13 mouse cellular contexts compared by ENCODE assay signal in genomic region chr14:60752892-60753800, GRCm38 (mm10). TPM values are rescaled to one million over a fixed set of nuclear protein-coding genes. Genes with fewer than 3 reads are reported as not detected.
DNase-seq lines count a peak whose midpoint lies in the region; ATAC-seq and TF ChIP-seq lines count a peak whose summit lies in the region.
"Had no signal": no experiment of that assay in that cellular context is flagged by ENCODE, and none has a peak within 500 bp of the region (broad histone marks: within the 10 kb centered on the region; RNA-seq: fewer than 3 reads in every experiment).

No protein-coding gene starts in this region.

- 75% methylated on average over 14 of the region's 14 CpGs for WGBS in lung, postnatal 0 days
- WGBS in lung, adult 2 months, result 81% methylated on average over 14 of the region's 14 CpGs
- WGBS in hindbrain, embryonic 14.5 days, result 54% methylated on average over 14 of the region's 14 CpGs

- no peak for TF ChIP-seq CTCF in lung, postnatal 0 days (IDR thresholded peaks at IDR 0.05)
- no peak for TF ChIP-seq CTCF in lung, adult 2 months (IDR thresholded peaks at IDR 0.05; ENCODE audit: insufficient read depth, low read length)

- no peaks in the 10 kb centered on the region for H3K27me3 ChIP-seq in lung, postnatal 0 days (replicated peaks; ENCODE audit: insufficient read depth, low read length)
- no peaks in the 10 kb centered on the region for H3K27me3 ChIP-seq in hindbrain, embryonic 14.5 days (ENCODE audit: control insufficient read depth, insufficient read depth, low read length)

- H3K4me3 ChIP-seq in lung, postnatal 0 days (ENCODE audit: low read depth, low read length), result no peak overlapping the region
- H3K4me3 ChIP-seq in lung, adult 2 months (replicated peaks; ENCODE audit: extremely low read depth, low read depth, low read length), result no peak overlapping the region
- no peak overlapping the region for H3K4me3 ChIP-seq in hindbrain, embryonic 14.5 days (replicated peaks; ENCODE audit: low read length)

- no peak overlapping the region for H3K9ac ChIP-seq in lung, postnatal 0 days (replicated peaks; ENCODE audit: low read depth)
- no peak overlapping the region for H3K9ac ChIP-seq in hindbrain, embryonic 14.5 days

- H3K4me2 ChIP-seq in lung, postnatal 0 days (replicated peaks; ENCODE audit: low read depth, low read length), result no peak overlapping the region
- no peak overlapping the region for H3K4me2 ChIP-seq in hindbrain, embryonic 14.5 days (replicated peaks)

- no peak for TF ChIP-seq EP300 in lung, postnatal 0 days (IDR thresholded peaks at IDR 0.05)

- no peaks in the 10 kb centered on the region for H3K4me1 ChIP-seq in lung, postnatal 0 days (ENCODE audit: insufficient read depth, low read depth, low read length)
- no peaks in the 10 kb centered on the region for H3K4me1 ChIP-seq in lung, adult 2 months (ENCODE audit: control insufficient read depth, insufficient read depth, low read length)
- no peaks in the 10 kb centered on the region for H3K4me1 ChIP-seq in hindbrain, embryonic 14.5 days (replicated peaks; ENCODE audit: control insufficient read depth, insufficient read depth, low read length)

- H3K9me3 ChIP-seq in lung, postnatal 0 days (ENCODE audit: low read length), result no peaks in the 10 kb centered on the region
- H3K9me3 ChIP-seq in hindbrain, embryonic 14.5 days (ENCODE audit: control insufficient read depth, low read length), result no peaks in the 10 kb centered on the region

- TF ChIP-seq POLR2A in lung, adult 2 months (IDR thresholded peaks at IDR 0.05; ENCODE audit: borderline replicate concordance, extremely low read depth, low read depth, low read length), result no peak

- no peak for ATAC-seq in lung, postnatal 0 days
- peak; percentile 64; the same call in 1 of the 2 replicates for ATAC-seq in hindbrain, embryonic 14.5 days (ENCODE audit: low FRiP score)

- H3K36me3 ChIP-seq in lung, postnatal 0 days (ENCODE audit: insufficient read depth, low read length), result peaks cover 24% of the 10 kb centered on the region; the same call in 1 of the 2 replicates
- H3K36me3 ChIP-seq in hindbrain, embryonic 14.5 days (replicated peaks; ENCODE audit: control insufficient read depth, insufficient read depth), result peaks cover 16% of the 10 kb centered on the region

- 0 out of 2 replicates have a peak overlapping the region, but pooled peaks have one; percentile 32 for H3K27ac ChIP-seq in lung, postnatal 0 days (ENCODE audit: low read length)
- H3K27ac ChIP-seq in hindbrain, embryonic 14.5 days, result 0 out of 2 replicates have a peak overlapping the region, but pooled peaks have one; percentile 26
- H3K27ac ChIP-seq: kidney, postnatal 0 days; macrophage had no signal

- peak; percentile 85 for DNase-seq in adrenal gland, adult 2 months
- no peak for DNase-seq in adrenal gland, adult 18-20 months (ENCODE audit: low spot score in 2 of 2)
- no peak for DNase-seq in lung, postnatal 0 days (ENCODE audit: low spot score)
- DNase-seq in lung, adult 2 months, result no peak
- peak; percentile 81 to 82 for DNase-seq in adrenal gland, postnatal 36 days
- no peak for DNase-seq in hindbrain, embryonic 14.5 days (ENCODE audit: low spot score)
- DNase-seq in spleen, adult 12 weeks (ENCODE audit: low spot score), result no peak
- no peak for DNase-seq in cerebellum, postnatal 36 days

RNA-seq across cellular contexts. Expression of gene C1qtnf9, which starts 14.8 kb away (rescaled TPM):
- 1 to 10 TPM; 3.7 to 7.1 TPM for total RNA-seq in adrenal gland, adult 2 months (2021)
- 1.4 and 1.8 TPM in 2 replicates for polyA plus RNA-seq in adrenal gland, adult 2 months (2012; rRNA removed)
- 1 to 10 TPM; 2.4 to 6.8 TPM for total RNA-seq in adrenal gland, adult 18-20 months (2021)
- 0.45 and 0.77 TPM in 2 replicates for polyA plus RNA-seq in lung, postnatal 0 days (2015; fragmentation: Nextera tagmentation; extraction: Ambion mirVana)
- 1.2 and 2.0 TPM in 2 replicates for polyA plus RNA-seq in lung, adult 2 months (2012; rRNA removed)
- 1 to 10 TPM; 5.5 to 5.9 TPM for total RNA-seq in adrenal gland, postnatal 36 days (2021)
- not detected in 2 replicates for polyA plus RNA-seq in hindbrain, embryonic 14.5 days (2014; fragmentation: Nextera tagmentation; extraction: Ambion mirVana)
- total RNA-seq: MEL had no signal
- polyA plus RNA-seq: embryonic facial prominence, embryonic 11.5 days; macrophage; neural tube, embryonic 11.5 days had no signal

RNA-seq across cellular contexts. Expression of gene Mipep, which starts 31.2 kb away (rescaled TPM):
- 10 to 100 TPM; 41.4 to 44.4 TPM for total RNA-seq in adrenal gland, adult 2 months (2021)
- polyA plus RNA-seq in adrenal gland, adult 2 months (2012; rRNA removed), result 20.0 and 28.9 TPM in 2 replicates
- total RNA-seq in adrenal gland, adult 18-20 months (2021), result 10 to 100 TPM; 39.0 to 50.0 TPM
- polyA plus RNA-seq in lung, postnatal 0 days (2015; fragmentation: Nextera tagmentation; extraction: Ambion mirVana), result 7.7 and 9.9 TPM in 2 replicates
- 7.6 and 9.1 TPM in 2 replicates for polyA plus RNA-seq in lung, adult 2 months (2012; rRNA removed)
- total RNA-seq in adrenal gland, postnatal 36 days (2021), result 10 to 100 TPM; 37.9 to 43.6 TPM
- 21.2 and 26.2 TPM in 2 replicates for polyA plus RNA-seq in hindbrain, embryonic 14.5 days (2014; fragmentation: Nextera tagmentation; extraction: Ambion mirVana)

Comparison
In these comparisons a context has a peak if more than half of its experiments do, and no peak if none do; other contexts are left out.
1. DNase-seq: peak in adrenal gland, adult 2 months (single experiment) and adrenal gland, postnatal 36 days (2 of 2); none in adrenal gland, adult 18-20 months (0 of 2), lung, postnatal 0 days (single experiment), lung, adult 2 months (single experiment), hindbrain, embryonic 14.5 days (single experiment), spleen, adult 12 weeks (single experiment) and cerebellum, postnatal 36 days (0 of 2).